Mouse (Mus musculus) thymus, postnatal 0 days (tissue): ENCODE measurements at regions not wholly inside any gene's neighbourhood (a gene's known extent, or its start where the extent isn't known, plus 50 kb on each side); places are given as distances from the start of the nearest gene placed in this dataset.

Source experiments
- DNase-seq: peaks from one replicate; pipeline ENCODE4 v3.0.0-alpha.2; 2015; ENCODE audit warnings: low spot score

- DNase-seq, result no peak
These were observed 124.1 kb downstream of the Pten start for GRCm38 (mm10) chr19:32881443-32881842.

GRCm38 (mm10) chr19:32884279-32884678 lies 127.0 kb downstream of the Pten start:
- DNase-seq, result no peak

DNA sequence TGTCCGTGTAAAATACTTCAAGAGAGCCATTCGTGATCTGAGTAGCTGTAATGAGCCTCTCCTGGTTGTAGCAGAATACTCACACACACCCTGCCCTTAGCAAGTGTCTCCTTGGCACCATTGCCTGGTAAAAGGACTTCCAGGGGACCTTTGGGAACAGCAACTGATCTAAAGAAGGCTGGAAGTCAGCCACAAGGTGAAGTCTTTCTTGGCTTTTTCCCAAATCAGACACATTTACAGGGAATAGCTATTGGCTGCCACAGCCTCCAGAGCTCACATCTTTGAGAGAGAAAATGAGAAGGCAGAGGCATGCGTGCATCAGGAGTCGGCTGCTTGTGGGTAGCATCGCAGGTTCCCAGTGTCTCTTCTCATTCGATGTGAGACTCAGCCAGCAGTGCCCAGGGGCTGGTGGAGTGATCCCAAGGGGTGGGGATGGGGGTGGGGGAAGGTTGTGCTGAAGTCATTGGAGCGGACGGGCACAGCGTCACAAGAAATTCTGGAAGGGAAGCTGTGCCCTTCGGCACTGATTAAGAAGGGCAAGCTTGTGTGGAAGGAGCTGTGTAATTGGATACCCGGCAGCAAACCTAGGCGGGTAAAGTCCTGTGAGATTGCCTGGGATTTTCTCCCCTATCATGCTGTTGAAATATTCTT lies 128.3 kb downstream of the Pten start:
- DNase-seq, result no peak

- no peak for DNase-seq
These were observed 129.9 kb downstream of the Pten start for GRCm38 (mm10) chr19:32887190-32887589.

- DNase-seq, result no peak
These were observed 131.5 kb downstream of the Pten start for GRCm38 (mm10) chr19:32888616-32889305.

GRCm38 (mm10) chr19:32890801-32891200 lies 133.5 kb downstream of the Pten start:
- peak; percentile 58 for DNase-seq

DNA sequence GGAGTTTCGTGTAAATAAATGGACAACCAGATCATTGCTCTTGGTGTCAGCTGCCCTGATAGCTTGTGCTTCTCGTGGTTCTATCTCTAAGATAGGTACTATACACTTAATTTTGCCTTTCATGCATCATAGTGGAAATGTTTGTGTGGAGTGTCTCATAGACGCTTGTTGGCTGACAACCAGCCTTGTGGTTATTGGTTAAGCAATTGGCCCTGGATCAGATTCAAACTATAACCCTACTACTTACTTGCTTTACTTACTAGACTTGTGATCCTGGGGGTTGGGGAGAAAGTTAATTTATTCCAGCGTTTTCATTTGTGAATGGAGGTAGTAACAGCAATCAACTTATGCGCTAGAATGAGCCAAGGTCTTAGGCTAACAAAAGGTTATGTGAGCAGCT lies 135.2 kb downstream of the Pten start:
- no peak for DNase-seq

DNA sequence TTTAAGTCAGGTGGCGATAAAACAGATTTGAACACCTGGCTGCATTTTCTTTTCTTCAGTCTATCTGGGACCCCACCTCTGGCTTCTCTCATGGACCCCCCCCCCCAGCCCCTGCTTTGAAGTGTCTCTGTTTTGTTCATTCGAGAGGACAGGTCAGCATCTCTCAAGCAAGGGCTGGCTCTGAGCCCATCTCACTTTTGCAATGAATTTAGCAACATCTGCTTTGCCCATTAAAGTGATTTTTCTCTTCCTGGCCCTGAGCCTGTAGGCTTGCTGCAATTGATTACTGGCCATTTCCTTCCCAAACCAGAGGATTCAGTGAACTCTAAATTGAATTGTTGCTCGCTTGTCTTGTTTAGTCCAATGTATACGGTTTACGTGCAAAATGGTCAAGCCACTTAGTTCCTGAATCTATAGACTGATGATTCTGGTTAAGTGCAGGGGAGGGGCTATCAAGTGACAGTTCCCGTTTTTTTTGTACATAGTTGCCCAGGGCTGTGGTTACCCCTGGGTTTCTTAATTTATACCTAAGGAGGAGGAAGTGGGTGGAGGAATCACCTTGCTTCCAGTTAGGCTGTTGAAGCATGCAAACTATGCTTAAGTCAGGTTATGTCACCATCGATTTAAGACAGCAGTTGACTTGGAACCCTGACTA lies 146.3 kb downstream of the Pten start:
- DNase-seq, result peak; percentile 27

- DNase-seq, result no peak
These were observed 147.2 kb downstream of the Pten start for GRCm38 (mm10) chr19:32904517-32904916.

- DNase-seq, result peak; percentile 64
These were observed 148.7 kb downstream of the Pten start for GRCm38 (mm10) chr19:32905901-32906431.

DNA sequence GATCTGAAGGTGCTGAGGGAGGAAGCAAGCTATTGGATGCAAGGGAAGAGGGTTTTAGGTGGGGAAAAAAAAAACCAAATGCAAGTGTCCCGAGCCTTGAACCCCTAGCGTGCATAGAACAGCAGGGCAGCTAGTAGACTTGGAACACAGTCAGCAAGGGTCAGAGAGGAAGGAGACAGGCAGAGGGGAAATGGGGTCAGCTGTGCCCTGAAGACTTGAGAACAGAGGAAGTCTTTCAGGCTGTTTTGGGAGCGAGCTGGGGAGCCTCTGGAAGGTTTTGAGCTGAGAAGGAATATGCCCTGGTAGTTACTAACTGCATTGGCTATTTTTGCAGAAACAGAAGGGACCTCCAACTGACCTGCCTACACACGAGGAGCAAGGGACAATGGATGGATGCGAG lies 149.5 kb downstream of the Pten start:
- peak; percentile 5 for DNase-seq

DNA sequence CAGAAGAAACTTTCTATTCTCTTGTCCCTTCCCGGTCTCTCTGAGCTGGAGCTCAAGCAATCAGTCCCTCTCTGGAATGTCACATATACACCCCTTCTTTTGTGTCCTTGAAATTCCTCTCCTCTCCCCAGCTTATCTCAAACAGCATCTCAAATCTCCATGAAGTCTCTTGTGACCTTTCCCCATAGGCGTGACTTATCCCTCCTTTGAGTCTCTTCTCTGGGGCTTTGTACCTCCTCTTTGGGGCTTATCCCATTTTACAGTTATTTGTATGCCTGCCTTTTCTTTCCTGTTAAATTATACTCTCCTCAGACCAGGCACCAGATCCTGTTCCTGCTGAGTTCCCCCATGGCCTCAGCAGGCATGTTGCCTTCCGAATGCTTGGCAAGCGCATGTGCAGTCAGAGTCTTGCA lies 152.8 kb downstream of the Pten start:
- no peak for DNase-seq

DNA sequence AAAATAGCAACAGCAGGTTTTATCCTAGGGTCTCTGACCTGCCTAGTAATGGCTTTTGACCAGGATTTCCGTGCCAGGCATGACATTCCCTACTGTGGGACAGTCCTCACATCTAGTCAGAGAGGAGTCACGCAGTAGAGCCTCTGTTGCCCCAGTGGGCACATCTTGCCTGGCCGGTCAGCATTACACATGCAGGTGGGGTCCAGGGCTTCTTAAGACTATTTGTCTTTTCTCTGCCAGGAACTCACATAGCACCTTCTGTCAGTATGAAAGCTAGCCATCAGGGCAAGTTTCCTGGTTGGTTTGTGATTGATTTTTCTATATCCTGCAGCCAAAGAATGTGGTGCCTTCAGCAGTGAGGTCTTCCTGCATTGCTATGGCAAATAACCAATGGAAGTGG lies 155.0 kb downstream of the Pten start:
- DNase-seq, result no peak

GRCm38 (mm10) chr19:32916507-32917280 lies 159.4 kb downstream of the Pten start:
- no peak for DNase-seq

DNA sequence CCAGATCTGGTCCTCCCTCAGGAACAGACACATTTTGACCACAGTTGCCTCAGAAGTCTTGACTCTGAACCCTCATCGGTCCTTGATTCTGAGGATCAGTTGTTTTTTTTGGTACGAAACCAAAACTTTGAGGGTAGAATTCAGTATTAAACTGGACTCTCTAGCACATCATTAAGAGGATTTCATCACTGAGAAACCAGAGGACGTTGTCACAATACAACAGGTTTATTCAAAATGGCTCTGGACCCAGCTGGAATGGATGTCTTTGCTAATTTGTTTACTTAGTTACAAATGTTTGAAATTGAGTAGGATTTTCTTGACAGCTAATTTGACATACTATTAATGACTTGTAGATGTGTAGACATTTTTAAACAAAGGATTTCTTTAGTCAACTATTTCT lies 163.7 kb downstream of the Pten start:
- no peak for DNase-seq

GRCm38 (mm10) chr19:32923911-32924310 lies 166.6 kb downstream of the Pten start:
- no peak for DNase-seq

DNA sequence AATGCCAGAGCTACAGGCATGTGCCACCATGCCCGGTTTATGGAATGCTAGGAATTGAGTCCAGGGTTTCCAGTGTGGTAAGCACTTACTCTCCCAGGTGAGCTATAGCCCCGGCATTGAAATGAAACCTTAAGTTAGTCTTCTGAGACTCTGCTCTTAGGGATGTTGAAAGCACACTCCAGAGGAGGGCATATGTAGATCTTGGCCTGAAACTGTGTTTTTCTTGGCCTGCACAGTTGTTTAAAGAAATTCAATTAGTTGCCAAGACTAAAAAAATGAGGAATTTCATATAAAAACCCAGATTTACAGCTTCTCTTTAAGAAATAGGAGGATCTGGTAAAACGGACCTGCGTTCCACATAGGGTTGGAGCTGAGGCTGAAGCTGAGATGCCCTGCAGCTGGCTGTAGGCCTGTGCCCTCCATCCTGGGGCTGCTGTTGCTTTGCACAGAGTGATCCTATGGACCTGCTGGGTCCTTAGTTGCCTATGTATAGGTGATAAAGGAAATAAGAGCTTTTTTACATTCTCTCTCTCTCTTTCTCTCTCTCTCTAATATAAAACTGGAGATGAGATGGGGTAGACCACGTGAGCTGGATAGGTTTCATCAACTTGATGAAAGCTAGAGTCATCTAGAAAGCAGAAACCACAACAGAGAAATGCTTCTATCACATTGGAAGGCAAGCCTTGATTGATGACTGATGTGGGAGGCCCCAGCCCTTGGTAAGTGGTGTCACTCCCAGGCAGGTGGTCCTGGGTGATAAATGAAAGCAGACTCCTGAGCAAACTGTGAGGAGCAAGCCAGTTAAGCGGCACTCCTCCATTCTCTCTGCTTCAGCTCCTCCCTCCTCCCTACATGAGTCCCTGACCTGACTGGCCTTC lies 168.6 kb downstream of the Pten start:
- peak; percentile 37 for DNase-seq

- no peak for DNase-seq
These were observed 169.3 kb downstream of the Pten start for GRCm38 (mm10) chr19:32926571-32926970.

GRCm38 (mm10) chr19:32933676-32934075 lies 176.4 kb downstream of the Pten start:
- no peak for DNase-seq

GRCm38 (mm10) chr19:32935638-32936037 lies 178.3 kb downstream of the Pten start:
- peak; percentile 48 for DNase-seq

- no peak for DNase-seq
These were observed 180.3 kb downstream of the Pten start for GRCm38 (mm10) chr19:32937591-32937990.
